Mouse (Mus musculus) brown adipose tissue, adult 24 weeks (tissue): ENCODE data around the gene St6galnac4. TPM values are rescaled to one million over a fixed set of nuclear protein-coding genes. Genes with fewer than 3 reads are reported as not detected.
A peak's percentile ranks its signal among the peaks of the same experiment; 100 is the strongest.

Experiments used
- H3K27ac ChIP-seq: fragments of 200-500 bp; replicated peaks from 2 replicates; pipeline ENCODE4 v1.5.1; 2012; ENCODE audit warnings: low read depth, mild to moderate bottlenecking, low read length
- H3K4me1 ChIP-seq: fragments of 200-500 bp; 2 replicates; pipeline ENCODE4 v1.6.1; 2012; ENCODE audit warnings: low read length, mixed read lengths; ENCODE audit not compliant: control insufficient read depth, insufficient read depth, insufficient read length
- H3K4me3 ChIP-seq: fragments of 200-500 bp; 2 replicates; pipeline ENCODE4 v1.5.1; 2012; ENCODE audit warnings: low read depth, mild to moderate bottlenecking, low read length, moderate library complexity; ENCODE audit not compliant: insufficient read depth
- polyA plus RNA-seq: library from polyadenylated mRNA; stranded (reverse); fragments of >200 nt; gene quantifications from 2 replicates; pipeline ENCODE4 v1.2.4, GENCODE M21; 2012; ENCODE audit not compliant: missing spikeins, insufficient read depth, insufficient read length

The St6galnac4 gene
- polyA plus RNA-seq, result 2.4 and 3.0 TPM in 2 replicates

GRCm38 (mm10) chr2:32586871-32587351 is at the start of gene St6galnac4:
Gene St6galnac4 (plus strand): TSS chr2:32587095.
- Histone ChIP-seq H3K4me3 (peak within 1 kb of the TSS; percentile 84), H3K27ac (peak within 1 kb of the TSS; percentile 99), H3K4me1 (peaks cover 4% of the 10 kb centered on the region)

DNA sequence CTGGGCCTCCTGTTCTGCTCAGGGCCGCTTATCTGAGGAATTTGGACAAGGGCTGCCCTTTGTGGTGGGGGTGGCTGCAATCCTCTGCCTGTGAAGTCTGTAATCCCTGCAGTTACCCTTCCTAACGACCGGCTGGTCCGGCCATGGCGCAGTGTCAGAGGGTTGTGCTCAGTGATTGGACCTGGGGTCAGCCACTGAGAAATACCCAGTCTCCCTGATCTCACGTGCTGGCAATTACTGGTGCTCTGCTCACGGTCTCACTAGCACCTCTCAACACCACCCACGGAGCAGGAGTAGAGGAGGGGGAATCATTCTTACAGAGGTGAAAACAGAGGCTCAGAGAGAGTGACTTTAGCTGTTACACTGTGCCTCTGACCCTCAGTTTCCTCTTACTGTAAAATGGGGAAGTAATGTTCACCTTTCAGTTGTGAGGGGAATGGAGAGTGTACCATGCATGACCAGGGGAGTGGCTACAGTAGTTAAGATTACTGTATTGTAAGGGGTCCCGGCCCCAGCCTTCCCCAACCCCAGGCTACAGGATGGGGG is 49.5 kb upstream of the St6galnac4 start:
- Histone ChIP-seq H3K27ac (peak overlapping the region; percentile 75), H3K4me1 (peaks cover 48% of the 10 kb centered on the region), H3K4me3 (peak overlapping the region; percentile 87)

DNA sequence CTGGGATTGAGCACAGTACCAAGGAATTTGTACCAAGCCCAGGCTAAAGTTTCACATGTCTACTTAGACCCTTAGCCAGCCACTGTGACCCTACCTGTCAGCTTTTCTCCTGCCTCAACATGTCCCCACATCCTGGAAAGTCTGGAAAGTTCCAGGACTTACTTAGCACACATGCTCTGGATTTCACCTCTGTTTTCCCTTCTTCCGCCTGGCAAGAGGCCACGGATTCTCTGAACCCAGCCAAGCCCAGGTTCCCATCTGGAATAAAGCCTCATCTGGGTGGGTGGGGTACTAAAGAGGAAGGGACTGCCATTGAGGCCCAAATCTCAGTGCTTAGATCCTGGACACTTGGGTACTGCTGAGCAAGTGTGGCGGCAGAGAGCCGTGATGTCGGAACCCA is 49.0 kb upstream of the St6galnac4 start:
- Histone ChIP-seq H3K4me1 (peaks cover 53% of the 10 kb centered on the region), H3K4me3 (peak overlapping the region; percentile 87), H3K27ac (peak overlapping the region; percentile 75)

DNA sequence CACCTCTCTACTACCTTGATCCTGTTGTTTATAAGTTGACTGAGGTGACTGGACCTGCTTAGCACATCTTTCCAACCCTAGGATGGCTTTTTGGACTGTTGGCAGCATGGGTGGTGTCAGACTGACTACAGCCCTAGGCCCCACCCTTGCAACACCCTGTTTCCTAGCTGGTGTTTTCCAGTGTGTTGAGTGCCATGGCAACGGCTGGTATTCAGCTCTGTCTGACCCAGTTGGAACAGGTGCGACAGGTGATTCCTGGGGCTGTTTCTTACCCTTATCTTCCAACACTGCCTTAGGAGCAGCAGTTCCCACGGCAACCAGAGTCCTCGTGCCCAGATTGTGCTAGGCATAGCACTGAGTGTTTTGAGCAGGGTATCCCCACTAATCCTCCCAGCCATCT is 48.4 kb upstream of the St6galnac4 start:
- peak overlapping the region; percentile 87 for H3K4me3 ChIP-seq
- peak overlapping the region; percentile 75 for H3K27ac ChIP-seq
- H3K4me1 ChIP-seq, result peaks cover 55% of the 10 kb centered on the region

- Histone ChIP-seq H3K27ac (peak overlapping the region; percentile 75; the same call in 1 of the 2 replicates), H3K4me3 (peak overlapping the region; percentile 23), H3K4me1 (peaks cover 52% of the 10 kb centered on the region)
Observed at GRCm38 (mm10) chr2:32539452-32539981, 47.4 kb upstream of the St6galnac4 start.

DNA sequence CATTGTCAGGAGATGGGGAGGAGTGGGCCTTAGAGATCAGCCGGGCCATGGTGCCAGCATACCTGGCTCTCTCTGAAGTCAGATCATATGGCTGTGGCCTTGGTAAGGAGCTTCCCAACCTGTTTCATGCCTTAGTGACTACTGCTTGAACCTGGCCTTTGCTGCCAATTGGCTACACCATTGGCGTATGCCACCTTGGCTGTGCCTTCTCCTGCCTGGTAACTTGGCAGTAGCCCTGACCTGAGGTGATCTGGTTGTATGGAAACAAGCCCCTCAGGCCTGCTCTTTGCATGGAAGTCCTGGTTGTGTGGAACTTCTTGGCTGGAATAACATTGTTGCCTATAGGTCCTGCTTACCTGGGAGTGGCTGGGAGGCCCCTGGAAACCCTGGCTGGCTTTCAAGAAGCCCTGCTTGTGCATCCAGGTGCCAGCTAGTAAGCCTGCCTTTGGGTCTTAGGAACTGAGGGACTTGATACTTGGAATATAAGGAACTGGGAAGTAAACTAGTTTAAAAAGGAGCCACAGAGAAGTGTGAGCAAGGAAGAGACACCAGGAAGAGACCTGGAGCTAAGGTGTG is 45.5 kb upstream of the St6galnac4 start:
- Histone ChIP-seq H3K4me1 (peaks cover 52% of the 10 kb centered on the region), H3K4me3 (no peak overlapping the region), H3K27ac (no peak overlapping the region)

- H3K27ac ChIP-seq, result no peak overlapping the region
- H3K4me1 ChIP-seq, result peaks cover 57% of the 10 kb centered on the region
- H3K4me3 ChIP-seq, result no peak overlapping the region
Observed at GRCm38 (mm10) chr2:32541986-32542573, 44.8 kb upstream of the St6galnac4 start.

- Histone ChIP-seq H3K4me1 (peaks cover 59% of the 10 kb centered on the region), H3K4me3 (no peak overlapping the region), H3K27ac (no peak overlapping the region)
Observed at GRCm38 (mm10) chr2:32543031-32543449, 43.9 kb upstream of the St6galnac4 start.

GRCm38 (mm10) chr2:32546951-32547350 is 39.9 kb upstream of the St6galnac4 start:
- H3K4me1 ChIP-seq, result peaks cover 52% of the 10 kb centered on the region
- H3K27ac ChIP-seq, result no peak overlapping the region
- no peak overlapping the region for H3K4me3 ChIP-seq

DNA sequence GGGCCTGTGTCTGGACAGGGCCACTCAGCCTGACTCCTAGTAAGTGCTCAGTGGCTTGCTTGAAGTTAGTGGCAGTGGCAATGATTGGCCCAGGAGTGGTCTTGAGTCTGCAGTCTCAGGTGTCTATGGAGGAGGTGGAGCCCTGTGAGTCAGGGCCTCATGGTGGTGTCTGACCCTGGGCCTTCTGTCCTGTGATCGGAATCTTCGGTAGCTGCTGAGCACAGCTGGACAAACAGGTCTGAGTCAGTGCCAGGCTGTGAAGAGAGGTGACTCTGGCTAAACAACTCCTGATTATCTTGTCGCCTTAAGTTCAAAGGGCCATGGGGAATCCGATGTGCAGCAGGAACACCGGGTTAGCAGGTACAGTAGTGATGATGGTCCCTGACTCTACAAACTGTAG is 39.5 kb upstream of the St6galnac4 start:
- Histone ChIP-seq H3K4me1 (peaks cover 48% of the 10 kb centered on the region), H3K27ac (no peak overlapping the region), H3K4me3 (no peak overlapping the region)

GRCm38 (mm10) chr2:32547964-32548739 is 38.7 kb upstream of the St6galnac4 start:
- Histone ChIP-seq H3K27ac (no peak overlapping the region), H3K4me1 (peaks cover 40% of the 10 kb centered on the region), H3K4me3 (no peak overlapping the region)

GRCm38 (mm10) chr2:32549171-32549570 is 37.7 kb upstream of the St6galnac4 start:
- Histone ChIP-seq H3K4me1 (peaks cover 36% of the 10 kb centered on the region), H3K4me3 (no peak overlapping the region), H3K27ac (no peak overlapping the region)

DNA sequence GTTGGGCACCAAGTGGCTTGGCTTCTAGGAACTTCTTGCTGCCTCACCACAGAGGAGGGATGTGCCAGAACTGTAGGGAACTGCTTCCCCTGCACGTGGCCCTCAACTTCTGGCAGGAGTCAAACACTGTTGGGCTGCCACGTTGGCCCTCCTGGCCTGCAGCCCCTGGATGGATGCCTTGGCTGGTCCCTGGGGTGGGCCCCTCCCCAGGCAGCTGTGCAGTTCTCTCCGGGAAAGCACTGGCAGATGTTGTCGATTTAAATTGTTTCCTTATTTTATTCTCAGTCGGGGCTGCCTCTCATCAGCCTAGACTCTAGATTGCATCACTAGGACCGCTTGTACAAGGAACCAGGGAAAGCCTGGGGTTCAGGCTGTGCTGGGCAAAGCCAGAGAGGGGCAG is 37.1 kb upstream of the St6galnac4 start:
- Histone ChIP-seq H3K4me3 (no peak overlapping the region), H3K4me1 (peaks cover 36% of the 10 kb centered on the region), H3K27ac (no peak overlapping the region)

DNA sequence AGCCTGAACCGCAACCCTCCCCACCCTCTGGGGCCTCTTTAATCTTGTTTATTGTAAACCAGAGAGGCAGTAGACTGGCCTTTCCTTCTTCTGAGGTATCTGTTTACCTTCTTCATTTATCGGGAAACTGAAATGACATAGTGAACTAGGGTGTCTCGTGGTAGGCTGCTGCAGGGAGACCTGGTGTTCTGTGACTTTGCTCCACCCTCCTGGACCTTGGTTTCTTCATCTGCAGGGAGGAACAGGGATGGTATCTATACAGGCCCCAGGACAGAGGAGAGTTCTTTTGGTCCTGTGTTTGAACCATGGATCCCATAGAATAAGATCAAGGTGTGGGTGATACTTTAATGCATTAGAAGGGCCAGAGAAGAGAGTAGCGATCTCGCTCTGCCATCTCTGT is 35.7 kb upstream of the St6galnac4 start:
- peaks cover 39% of the 10 kb centered on the region for H3K4me1 ChIP-seq
- no peak overlapping the region for H3K4me3 ChIP-seq
- no peak overlapping the region for H3K27ac ChIP-seq

DNA sequence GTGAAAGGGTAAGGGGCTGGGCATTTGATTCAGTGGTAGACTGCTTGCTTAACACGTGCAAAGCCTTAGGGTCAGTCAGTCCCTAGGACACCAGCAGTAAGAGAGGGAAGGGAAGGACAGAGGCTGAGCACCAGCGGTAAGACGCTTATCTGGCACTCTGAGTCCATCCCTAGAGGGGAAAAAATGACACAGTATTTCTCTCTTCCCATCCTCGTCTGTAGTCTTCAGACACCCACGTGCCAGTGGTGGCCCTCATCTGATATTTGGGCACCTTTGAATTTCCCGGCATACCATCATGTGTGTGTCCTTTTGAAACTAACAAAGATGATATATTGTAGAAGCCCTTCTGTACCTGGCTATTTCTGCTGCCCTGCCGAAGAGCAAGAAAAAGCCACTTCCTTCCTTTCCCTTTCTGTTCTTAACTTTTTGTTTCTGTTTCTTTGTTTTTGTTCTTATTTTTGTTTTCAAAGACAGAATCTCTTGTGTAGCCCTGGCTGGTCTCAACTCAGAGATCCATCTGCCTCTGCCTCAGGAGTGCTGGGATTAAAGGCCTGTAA is 33.2 kb upstream of the St6galnac4 start:
- Histone ChIP-seq H3K4me1 (peaks cover 19% of the 10 kb centered on the region), H3K27ac (no peak overlapping the region), H3K4me3 (no peak overlapping the region)
